Mouse (Mus musculus): Measurements from ENCODE around the gene Cma2.
"Not testable (repeated sequence)": the region's sequence is repeated elsewhere in the genome, so short reads cannot be mapped to it uniquely, and the experiment has no call there.

Gene Cma2

DNA sequence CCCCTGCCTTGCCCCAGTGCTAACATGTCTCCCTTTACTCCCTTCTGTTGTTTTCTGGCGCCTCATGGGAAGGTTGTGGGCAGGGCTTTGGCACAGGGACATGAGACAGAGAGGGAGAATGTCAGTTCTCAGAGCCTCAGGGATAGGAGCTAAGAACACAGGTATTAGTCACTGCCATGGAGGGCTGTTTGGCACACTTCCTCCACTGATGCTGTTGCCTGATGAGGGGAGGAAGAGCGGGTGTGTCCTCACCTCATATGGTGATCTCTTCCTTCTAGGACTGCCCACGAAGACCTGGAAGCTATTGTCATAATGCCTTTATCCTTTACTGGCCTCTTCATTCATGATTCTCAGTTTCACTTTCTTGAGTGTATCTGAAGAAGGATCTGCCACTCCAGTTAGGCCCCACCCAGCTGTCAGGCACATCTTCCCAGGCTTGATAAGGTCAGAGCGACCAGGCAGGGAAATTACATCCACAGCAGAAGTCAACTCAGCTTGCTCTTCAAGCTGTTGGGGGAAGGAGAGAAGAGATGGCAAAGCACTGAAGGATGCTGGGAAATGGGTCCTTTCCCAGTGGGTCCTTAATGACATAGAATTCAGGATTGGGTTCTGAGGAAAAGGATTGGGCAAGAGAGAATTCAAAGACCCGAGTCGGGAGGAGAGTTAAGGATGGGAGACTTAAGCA is at the start of gene Cma2:
TSS of gene Cma2 (plus strand) at position 635 of the 685 bp plus-strand sequence.
- no peak for DNase-seq (ENCODE audit: low read depth)

- DNase-seq (ENCODE audit: low read depth), result peak; percentile 43
Observed at GRCm38 (mm10) chr14:55905518-55905917, 45.3 kb upstream of the Cma2 start.

GRCm38 (mm10) chr14:55913406-55913805 is 37.4 kb upstream of the Cma2 start:
- peak; percentile 26 for DNase-seq (ENCODE audit: low read depth)

GRCm38 (mm10) chr14:55918240-55919082 is 32.3 kb upstream of the Cma2 start:
- peak; percentile 93 for DNase-seq (ENCODE audit: low read depth)

GRCm38 (mm10) chr14:55922475-55923232 is 28.1 kb upstream of the Cma2 start:
- DNase-seq (ENCODE audit: low read depth), result no peak

DNA sequence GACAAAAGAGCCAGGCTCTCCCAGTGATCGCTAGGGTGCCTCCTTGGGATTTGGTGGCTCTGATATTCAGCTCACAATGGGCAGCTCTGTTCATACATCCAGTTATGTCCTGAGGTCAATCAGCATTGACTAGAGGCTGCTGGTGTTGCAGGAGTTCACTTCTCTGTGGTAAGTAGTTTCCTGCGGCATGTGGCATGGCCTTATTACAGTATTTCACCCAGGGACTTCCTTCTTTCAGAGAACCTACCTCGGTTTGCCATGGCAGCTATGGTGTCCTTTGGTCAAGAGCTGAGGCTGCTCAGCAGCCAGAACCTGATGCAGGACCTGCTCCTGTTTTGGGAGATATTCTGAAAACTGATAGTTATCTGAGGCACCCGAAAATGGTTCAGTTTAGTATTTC is 23.9 kb upstream of the Cma2 start:
- DNase-seq (ENCODE audit: low read depth), result no peak

DNA sequence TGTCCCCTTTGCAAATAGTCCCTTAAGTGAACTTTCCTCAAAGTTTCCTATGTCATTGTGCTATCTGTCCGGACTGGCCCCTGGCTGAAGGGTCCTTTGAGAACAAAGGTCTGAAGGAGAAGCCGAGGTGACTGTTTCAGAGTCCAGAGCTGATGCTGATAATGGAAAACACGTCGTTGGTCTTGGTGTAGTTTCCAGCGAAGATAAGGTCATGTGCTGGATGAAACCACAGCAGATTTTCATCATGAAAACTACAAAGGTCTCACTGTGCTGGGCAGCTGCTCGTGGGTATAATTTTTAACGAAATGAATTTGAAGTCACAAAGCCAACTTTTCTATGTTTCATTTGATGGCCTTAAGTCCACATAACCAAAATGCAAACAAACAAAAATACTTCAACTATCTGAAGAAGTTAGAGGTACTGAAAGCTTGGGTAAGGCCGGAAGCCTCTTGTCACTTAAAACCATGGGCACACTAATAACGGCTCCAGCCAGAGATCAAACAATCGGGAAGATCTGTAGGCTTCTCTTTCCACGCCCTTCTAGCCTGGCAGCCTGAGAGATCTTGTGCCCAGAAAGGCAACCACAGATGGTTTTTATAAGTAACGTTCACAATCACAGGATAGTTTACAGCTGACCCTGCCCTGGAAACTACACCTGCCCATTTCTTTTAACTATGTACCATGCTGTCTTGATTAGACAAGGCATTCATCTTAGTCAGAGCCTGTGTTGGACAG is 21.4 kb upstream of the Cma2 start:
- DNase-seq (ENCODE audit: low read depth), result no peak

- no peak for DNase-seq (ENCODE audit: low read depth)
Observed at GRCm38 (mm10) chr14:55933586-55933985, 17.2 kb upstream of the Cma2 start.

DNA sequence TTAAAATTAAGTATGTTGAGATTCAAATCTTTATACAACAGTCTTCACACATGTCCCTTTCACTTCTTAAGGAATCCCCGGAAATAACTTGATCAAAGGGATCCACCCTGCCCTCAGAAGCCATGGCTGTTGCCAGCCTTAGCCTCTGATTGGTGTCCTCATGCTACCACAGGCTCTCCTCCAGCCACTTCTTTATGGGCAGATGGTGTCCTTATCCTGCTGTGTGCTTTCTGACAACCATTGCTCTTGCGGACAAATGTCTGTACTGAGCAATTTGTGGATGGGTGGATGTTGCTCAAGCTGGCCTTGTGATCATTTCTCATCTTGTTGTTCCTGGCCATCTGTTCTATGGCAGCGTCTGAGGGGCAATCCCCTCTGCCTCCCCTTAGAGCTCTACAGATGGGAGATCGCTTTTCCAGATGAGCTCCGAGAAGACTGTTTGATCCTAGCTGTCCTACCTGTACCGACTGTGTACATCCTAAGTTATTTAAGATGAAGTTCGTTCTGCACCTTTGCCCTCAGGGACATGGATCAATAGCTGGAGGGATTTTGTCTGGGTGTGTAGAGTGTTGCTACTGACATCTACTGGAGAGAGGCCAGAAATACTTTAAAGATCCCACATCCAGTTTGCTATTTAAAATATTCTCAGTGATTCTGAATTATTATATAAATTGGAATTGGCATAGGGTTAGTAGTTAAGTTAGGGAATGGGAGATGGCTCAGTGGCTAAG is 10.5 kb upstream of the Cma2 start:
- no peak for DNase-seq (ENCODE audit: low read depth)

DNA sequence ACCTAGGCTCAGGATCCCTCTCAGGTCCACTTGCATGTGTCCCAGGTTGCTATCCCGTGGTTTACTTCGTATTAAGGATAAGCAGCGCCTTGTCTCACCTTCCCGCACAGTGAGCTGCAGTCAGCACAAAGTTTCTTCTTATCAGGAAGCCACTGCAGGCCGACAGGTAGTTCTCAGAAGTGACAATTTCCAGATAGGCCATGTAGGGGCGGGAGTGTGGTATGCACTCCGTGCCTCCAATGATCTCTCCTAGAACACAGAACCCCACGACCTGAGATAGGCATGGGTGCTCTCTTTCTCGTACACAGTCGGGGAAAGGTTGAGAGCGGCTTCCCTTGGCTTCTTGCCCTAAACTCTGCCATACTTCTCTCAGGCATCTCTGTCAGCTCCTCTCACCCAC is 7.2 kb upstream of the Cma2 start:
- DNase-seq (ENCODE audit: low read depth), result no peak

GRCm38 (mm10) chr14:55944575-55944974 is 6.2 kb upstream of the Cma2 start, which contains the start of gene Cma1:
Gene Cma1 (minus strand): TSS chr14:55944675.
- no peak for DNase-seq (ENCODE audit: low read depth)

GRCm38 (mm10) chr14:55946269-55946969 is 4.4 kb upstream of the Cma2 start:
- DNase-seq (ENCODE audit: low read depth), result no peak

DNA sequence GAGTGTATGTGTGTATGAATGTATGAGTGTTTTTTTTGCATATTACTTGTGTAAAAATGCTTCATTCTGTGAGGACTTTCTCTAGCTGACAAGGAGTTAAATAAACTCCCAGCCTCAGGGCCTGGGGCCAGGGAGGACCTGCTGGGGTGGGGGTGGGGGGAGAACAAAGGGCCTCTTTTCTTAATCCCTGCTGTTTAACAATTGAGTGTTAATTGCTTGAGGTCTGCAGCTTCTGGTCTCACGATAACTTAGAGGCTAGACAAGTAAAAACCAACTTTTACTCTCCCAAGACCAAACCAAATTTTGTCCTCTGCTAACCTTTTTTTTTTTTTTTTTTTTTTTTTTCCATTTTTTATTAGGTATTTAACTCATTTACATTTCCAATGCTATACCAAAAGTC is 12.5 kb downstream of the Cma2 start:
- DNase-seq (ENCODE audit: low read depth), result no peak

GRCm38 (mm10) chr14:55963900-55964299 is 13.1 kb downstream of the Cma2 start:
- DNase-seq (ENCODE audit: low read depth), result not testable (repeated sequence)

DNA sequence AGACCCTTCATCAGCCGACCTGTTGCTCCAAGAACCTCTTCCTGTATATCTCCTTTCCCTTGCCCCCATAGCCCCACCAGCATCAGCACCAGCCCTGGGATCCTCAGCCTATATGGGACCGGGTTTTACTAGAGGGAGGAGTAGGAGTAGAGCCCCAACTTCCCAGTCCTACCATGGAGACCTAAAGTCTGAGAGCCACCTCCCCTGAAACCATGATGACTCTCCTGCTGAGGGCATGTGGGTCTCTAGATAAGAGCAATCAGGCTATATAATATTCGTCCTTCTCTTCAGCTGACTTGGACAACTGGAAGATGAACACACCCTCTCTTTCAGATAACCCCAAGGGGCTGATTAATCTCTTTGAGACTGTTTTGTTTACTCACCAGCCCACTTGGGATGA is 36.7 kb downstream of the Cma2 start:
- not testable (repeated sequence) for DNase-seq (ENCODE audit: low read depth)

GRCm38 (mm10) chr14:56013147-56013546 is 62.4 kb downstream of the Cma2 start:
- DNase-seq (ENCODE audit: low read depth), result no peak

DNA sequence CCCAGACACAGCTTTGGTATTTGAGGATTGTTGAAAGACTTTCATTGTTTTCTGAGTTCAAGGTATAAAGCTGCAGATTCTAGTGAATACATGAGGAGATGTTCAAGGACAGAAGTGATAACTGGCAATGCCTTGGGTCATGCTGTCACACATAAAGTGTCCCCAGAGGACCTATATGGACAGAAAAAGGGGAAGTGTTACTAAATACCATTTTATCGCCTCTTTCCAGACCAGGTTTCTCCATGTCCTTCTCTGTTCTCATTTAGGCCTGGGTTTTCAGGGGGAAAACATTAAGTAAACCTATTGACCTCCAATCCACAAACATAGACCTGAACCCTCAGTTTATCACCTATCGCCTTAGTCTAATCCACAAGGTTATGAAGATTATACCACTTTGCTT is 63.1 kb downstream of the Cma2 start:
- DNase-seq (ENCODE audit: low read depth), result no peak

DNA sequence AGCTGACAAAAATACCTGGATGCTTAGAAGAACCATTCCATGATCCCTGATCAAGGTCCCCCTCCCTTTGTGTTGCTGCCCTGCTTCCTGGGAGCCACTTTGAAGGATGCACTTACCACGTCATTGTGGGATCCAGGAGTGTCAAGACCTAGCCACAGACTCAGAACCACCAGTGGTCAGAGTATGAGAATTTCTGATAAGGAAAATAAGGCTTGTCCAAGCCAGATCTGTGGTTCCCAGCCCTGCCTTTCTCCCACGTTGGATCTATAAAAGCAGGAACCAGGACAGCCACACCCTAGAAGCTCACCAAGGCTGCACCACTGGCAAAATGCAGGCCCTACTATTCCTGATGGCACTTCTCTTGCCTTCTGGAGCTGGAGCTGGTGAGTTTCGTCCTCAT is 66.9 kb downstream of the Cma2 start, which contains the start of gene Mcpt1:
TSS of gene Mcpt1 (plus strand) at position 301 of the 400 bp plus-strand sequence.
- DNase-seq (ENCODE audit: low read depth), result not testable (repeated sequence)

GRCm38 (mm10) chr14:56019446-56019845 is 68.7 kb downstream of the Cma2 start:
- DNase-seq (ENCODE audit: low read depth), result no peak

GRCm38 (mm10) chr14:56021305-56021704 is 70.5 kb downstream of the Cma2 start:
- not testable (repeated sequence) for DNase-seq (ENCODE audit: low read depth)
